Mouse (Mus musculus) cerebellum, postnatal 14 days (tissue): ENCODE measurements around the gene Cwc27.

Source experiments
- DNase-seq, 2 experiments: peaks; one replicate each; pipeline ENCODE4 v3.0.0; 2021; ENCODE audit warnings: mixed read lengths in 2 of 2

The Cwc27 gene

DNA sequence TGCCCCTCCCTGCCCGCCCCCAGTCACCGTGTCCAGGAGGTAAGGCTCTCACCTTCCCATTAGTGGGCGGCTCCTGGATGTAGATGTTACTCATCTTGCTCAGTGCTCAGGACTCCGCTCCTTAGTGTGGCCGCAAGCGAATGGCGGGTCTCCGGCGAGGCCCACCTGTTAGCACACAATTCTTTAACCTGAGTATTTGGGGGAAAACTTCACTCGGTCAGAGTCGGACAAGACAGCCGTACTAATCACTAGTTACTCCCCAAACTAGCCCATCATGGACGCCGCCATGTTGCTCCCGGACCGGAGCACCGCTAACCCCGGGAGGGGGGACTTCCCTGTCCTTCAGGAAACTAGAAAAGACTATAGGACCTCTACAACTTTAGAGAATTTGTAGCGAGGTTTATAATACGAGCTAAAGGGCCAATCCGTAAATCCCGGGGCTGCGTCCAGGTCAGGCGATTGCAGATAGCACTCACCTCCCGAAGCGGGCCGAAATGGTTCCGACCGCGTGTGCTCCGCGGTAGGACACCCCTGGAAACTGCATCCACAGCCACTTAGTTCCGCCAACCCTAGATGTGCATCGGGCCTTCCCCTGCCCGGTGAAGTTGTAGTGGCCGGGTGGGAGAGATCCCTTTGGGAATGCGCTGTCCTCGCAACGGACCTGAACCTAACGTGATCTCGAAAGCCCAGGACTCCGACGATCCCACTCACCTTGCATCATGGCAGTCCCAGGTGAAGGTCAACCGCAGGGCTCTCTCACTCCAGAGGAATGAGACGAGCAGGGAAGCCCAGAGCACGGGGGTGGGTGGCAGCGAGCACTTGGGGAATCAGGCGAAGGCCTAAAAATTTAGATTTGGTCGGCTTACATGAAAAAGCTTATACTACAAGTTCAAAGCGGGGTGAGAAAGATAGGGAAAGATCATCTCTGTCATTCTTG lies at the start of gene Cwc27:
Cwc27 (minus strand) TSS at position 508 of the 937 bp plus-strand sequence.
- DNase-seq: peak; percentile 85 to 89

DNA sequence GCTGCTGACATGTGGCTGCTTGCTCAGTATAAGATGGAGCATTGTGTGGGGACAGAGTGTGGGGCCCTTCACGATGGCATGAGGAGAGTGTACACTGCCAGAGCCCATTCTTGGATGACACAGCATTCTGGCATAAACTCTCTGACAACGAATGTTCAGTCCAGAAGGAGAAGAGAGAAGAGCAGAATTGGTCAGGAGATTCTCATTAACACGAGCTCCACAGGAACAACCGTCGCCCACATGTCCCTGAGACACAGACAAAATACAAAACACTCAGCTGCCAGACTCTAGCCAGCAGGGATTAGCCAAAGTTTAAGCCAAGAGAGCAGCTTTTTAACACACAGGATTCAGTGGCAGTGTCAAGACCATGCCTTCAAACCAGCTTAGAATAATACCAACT lies 49.8 kb upstream of the Cwc27 start:
- DNase-seq: peak; percentile 40 to 43

DNA sequence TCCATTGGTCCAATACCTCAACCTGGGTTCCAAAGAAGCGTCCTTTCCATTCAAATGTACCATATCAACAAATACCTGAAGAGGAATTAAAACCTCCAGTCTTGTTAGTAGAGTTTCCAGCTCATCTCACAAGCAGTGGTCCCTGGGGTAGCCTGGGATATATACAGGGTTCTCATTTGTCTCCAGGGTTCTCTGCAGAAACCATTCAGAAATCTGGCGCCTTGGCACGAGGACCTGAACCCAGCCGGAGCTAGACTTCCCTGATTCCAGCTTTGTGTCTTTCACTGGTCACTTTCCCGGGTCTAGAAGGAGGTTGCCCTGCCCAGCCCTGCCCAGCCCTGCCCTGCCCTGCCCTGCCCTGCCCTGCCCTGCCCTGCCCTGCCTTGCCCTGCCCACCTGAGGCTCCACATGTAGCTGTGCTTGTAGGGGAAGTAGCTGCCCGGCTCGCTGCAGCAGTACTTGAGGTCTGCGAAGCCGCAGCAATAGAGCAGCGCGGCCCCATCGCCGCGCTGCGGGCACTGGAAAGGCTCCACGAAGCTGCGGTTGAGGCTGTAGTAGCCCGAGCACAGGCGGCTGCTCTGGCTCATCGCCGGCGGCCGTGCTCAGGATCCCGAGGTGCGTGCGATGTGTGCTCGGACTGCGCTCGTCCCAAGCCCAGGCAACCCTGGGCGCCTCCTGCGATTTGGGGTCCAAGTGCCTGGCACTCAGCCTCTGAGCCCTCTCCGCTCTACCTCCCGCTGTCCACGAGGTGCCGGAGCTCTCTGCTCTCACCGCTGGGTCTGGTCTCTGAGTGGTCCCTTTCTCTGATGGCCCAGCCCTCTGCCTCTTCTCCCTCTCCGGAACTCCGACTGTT lies 46.4 kb upstream of the Cwc27 start, which contains the start of gene Shisal2b:
Shisal2b (minus strand) TSS at position 767 of the 853 bp plus-strand sequence.
- DNase-seq: peak; percentile 70 to 73

DNA sequence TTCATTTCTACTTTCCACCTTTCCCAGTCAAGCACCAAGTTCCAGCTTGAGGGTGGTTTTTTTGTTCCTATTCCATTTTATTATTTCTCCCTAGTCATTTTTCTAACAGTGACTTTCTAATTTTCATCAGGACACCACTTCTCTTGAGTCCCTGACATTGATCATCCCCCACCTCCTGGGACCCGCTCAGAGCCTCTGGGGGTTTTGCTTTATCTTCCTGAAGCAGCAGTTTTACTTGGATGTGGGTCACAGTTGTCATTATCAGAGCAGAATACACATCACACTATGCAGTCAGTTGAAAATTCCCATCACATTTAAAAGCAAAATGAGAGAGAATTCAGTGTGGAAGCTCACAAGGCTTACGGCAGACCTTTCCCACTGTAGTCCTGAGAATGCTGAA lies 36.7 kb upstream of the Cwc27 start:
- DNase-seq: no peak

DNA sequence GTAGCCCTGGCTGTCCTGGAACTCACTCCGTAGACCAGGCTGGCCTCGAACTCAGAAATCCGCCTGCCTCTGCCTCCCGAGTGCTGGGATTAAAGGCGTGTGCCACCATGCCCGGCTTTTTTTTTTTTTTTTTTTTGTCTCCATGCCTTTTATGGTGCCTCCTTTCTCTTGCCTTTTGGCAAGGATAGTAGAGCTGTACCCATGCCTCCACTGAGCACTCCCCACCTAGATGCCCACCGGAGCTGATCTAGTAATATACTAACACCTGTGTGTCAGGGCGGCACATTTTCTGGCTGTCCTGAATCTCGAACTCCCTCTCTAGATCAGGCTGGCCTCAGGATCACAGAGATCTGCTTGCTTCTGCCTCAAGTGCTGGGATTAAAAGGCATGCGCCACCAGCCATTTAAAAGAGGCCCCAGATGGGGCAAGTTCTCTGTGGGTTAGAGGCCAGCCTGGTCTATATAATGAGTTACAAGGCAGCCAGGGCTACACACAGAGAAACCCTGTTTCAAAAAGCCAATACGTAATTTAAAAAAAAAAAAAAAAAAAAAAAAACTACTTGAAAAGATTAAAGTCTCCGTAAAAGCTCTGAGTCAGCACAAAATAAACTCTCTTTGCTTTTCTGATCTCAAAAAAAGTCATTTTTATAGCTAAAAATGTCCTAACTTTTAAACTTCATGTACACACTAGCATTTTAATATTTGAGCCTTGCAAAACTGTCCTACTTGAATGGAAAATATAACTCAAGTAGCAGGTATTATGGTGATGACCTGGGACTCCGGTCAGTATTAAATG lies 26.6 kb upstream of the Cwc27 start:
- no peak for DNase-seq

DNA sequence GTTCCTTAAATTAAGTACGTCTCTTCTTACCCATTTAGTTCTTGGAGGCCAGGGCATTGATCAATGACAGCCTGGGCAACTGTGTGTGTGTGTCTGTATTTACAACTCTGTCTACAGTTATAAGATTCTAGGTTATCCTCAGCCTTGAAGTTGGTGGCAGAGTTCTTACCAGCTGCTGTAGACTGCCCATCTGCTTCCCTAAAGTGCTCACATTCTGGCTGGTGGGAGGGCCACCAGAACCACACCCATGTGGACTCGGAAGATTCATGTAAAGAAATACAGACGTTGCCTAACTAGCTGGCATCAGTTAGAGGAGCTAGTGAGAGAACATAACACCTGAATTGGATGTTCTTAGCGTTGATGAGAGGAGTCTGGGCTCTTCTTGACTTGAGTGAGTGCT lies 25.0 kb upstream of the Cwc27 start:
- DNase-seq: no peak

DNA sequence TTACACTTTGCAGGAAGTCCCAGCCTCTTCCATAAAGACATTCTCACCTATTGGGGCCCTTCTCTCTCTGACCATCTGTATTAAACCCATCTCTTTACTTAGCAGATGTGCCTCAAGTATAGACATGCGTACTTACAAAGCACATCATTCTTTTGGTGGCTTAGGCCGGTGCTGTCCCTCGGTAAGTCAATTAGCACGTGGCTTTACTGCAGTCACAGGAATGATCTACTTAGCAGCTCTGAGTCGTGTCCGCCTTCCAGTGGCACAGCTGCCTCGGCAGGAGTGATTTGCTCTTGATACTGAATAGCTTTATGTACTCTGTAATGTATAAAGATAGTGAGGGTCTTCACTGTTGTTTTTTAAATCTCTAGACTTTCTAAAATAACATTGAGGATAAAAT lies 20.7 kb upstream of the Cwc27 start:
- no peak for DNase-seq

DNA sequence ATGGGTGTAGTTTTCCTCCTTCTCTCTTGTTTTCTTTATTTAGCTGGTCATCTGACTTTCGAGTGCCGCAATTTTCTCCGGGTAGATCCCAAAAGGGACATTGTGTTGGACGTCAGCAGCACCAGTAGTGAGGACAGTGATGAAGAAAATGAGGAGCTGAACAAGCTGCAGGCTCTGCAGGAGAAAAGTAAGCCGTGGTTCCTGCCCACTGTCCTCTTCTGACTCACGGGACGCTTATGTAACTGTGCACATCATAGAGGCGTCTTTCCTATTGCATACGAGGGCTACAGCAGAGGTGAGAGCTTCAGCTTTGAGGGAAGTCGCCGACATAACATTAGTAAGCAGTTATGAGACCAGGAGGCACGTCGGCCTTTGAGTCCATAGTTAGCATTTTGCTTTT lies 15.9 kb upstream of the Cwc27 start:
- no peak for DNase-seq

DNA sequence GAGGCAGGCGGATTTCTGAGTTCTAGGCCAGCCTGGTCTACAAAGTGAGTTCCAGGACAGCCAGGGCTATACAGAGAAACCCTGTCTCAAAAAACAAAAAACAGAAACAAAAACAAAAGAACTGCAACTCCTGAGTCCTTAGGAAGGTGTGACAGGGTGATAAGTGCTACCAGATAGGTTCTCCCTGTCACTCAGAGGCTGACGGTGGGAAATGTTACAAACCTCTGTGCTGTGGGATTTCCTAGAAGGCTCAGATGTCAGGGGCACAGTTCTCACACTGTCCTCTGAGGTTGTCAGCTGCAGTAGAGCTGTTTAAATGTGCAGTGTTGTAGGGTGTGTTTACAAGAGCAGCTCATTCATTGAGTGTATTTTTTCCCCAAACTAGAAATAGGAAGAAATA lies 8.5 kb upstream of the Cwc27 start:
- no peak for DNase-seq

DNA sequence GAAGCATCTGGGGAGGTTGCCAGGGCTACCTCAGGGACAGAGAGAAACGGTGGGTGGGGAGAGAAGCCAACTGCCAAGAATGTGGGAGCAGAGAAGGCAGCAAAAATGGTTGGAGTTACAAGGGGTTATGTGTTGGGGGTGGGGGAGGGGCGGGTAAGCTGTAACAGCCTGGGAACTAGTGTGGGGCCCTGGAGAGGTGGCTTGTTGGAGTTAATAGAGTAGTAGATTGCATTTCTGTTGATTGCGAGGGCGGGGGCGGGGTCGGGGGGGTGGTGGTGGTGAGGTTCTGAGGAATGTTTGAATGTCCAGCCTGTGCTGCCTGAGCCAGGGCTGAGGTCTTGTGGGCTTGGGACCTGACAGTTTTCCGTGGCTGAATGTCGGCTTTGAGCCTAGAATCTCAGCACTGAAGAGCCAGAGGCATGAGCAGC lies 5.5 kb upstream of the Cwc27 start:
- DNase-seq: no peak

DNA sequence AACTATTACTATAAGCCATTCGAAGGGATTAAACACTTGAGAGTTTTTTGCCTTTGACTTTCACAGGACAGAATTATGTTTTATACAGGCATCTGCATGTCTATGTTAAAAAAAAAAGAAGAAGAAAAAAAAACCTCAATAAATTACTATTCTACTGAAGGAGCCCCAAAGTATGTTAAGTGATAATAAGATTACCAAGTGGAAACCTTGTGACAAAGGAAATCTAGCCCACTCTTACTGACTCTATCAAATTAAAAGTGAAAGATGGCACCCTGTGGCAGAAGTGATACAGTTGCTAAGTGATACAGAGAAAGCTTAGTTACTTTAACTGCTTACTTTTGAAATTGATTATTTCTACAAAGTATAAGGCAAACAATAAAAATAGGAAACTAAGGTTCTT lies 5.0 kb upstream of the Cwc27 start:
- DNase-seq: no peak

DNA sequence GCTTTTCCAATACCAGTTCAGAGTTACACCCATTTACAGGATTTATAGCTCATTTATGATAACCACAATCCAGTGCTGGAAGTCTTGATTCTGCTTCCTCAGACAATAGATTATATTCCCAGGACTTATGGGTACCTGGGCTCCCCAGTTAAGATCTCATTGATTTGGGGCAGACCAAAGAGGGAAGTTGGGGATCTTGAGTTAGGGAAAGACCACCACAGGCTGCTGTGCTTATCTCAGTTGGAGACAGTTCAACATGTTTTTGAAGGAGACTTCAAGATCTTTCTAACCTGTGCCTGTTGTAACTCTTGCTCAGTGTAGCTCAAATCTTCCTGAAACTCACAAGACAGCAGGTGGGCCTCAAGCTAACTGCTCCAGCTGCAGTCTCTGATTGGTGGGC lies 4.2 kb upstream of the Cwc27 start:
- DNase-seq: no peak

DNA sequence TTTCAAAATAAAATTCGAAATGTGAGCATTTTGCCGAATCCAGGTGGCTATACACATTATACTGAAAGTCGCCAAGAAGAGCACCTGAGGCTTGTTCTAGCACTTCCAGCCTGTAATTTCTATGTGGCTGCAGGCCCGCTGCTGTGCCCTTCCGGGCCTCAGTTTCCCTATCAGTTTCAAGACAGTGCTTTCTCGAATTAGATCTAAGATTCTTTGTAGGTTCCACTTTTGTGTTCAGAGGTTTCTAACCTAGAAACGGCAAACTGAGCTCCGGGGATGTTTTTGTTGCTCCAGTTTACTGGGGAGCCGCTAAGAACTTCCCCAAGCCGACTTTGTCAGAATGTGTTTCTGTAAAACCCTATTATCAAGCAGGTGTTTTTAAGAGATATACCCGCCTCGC lies 754 bp upstream of the Cwc27 start:
- DNase-seq: peak in 1 of 2 experiments; percentile 12

DNA sequence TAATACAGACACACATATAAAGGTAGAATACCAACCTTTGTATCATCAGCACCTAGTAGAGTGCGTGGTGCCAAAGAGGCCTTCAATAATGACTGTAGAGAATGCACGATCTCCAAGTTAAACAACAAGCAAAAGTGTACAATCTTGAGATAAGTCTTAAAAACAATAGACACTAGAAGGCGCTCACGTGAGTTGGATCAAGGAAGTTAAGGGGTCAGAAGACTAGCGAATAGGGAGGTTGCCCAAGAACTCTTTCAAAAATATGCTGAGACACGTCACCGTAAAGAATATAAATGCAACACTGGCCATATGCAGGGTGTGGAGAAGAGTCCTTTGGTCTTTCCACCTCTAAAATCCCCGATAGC lies 690 bp downstream of the Cwc27 start:
- no peak for DNase-seq

DNA sequence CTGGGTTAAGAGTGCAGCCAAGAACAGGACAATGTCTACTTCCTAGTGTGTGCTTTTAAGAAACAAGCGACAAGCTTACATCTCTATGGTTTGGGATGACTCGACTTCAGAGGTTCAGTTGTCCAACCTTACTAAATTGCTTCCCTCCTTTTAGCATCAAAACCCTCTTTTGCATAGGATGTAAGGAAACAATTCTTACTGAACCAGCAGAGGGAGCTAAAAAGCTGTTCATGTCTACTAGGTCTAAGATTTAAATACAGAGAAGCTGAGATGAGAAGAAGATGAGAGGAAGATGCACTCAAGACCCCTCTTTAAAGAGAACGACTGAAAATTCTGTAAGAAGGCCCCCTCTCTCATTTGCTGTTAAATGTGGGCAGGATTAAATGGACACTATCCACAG lies 11.3 kb downstream of the Cwc27 start:
- peak; percentile 15 to 63 for DNase-seq

DNA sequence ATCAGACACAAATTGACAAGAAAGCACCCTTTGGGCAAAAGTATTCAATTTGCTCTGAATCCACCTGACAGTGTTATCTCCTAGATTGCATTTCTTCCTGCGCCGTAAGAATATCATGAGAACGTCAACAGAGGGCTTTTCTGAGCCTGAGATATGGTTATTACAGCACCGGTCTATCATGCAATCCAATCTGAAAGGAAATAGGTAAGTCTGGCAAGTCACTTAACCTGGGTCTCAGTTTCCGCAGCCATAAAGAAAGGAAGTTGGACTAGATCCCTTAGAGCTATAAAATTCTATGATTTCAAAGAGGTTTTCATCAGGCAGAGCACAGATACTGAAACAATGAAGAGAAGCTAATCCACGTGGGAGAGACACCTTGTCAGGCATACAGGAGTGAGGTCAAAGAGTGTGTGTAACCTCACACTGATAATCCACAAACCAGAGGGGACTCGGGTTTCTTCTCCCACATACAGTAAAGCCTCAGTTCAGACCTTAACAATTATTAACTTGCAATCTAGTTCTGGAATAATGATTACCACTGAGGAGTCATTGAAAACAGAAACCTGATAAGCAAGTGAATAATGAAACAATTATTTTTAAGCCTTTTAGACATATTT lies 17.3 kb downstream of the Cwc27 start:
- no peak for DNase-seq

DNA sequence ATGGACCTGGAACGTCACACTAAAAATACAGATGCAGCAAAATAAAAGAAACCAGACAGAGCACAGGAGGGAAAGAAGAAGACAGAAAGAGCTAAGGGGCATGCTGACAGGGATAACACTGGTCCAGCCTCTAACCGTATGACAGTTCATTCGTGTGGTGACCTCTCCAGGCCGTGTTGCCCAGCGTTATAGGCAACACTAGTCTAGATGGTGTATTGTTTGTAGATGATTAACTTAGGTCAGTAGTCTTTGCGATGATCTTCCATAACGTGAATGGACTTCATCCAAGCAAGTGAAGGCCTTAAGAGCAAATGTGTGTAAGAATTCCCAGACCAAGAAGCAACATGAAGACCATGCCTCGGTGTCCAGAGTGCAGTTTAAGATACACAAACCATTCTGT lies 17.9 kb downstream of the Cwc27 start:
- DNase-seq: no peak

DNA sequence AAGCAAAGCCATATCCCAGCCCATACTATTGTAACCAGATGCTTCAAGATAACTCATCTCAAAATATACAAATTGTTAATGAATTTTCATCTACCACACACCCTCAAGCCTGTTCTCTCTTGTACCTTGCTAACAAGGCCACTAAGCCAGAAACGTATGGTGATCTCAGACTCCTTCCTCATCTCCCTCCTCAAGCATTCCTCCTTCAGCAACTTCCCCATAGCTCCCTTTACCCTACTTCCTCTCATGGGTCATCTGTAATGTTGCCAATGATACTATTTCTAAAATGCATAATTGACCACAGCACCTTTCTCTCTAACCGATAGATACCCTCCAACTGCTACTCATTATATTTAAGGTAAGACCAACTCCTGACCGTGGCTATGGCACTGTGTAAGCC lies 22.5 kb downstream of the Cwc27 start:
- DNase-seq: no peak

DNA sequence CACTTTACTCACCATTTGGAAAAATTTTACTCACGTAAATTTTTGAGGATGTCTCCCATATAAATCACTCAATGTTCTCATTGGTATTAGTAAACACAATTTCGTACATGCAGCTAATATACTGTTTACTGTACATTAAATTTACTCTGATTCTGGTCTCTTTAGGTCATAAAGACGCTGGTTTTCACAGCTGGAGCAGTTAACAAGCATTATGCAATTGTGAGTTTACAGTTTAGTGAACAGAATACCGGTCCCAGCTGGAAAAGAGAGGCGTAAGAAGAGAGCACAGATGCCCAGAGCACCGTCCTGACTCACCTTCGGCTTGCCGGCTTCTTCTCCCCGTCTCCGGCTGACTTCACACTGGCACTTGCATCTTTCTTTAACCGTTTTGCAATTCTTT lies 24.8 kb downstream of the Cwc27 start, which contains the start of gene Srek1ip1:
Srek1ip1 (plus strand) TSS at position 301 of the 400 bp plus-strand sequence.
- no peak for DNase-seq

DNA sequence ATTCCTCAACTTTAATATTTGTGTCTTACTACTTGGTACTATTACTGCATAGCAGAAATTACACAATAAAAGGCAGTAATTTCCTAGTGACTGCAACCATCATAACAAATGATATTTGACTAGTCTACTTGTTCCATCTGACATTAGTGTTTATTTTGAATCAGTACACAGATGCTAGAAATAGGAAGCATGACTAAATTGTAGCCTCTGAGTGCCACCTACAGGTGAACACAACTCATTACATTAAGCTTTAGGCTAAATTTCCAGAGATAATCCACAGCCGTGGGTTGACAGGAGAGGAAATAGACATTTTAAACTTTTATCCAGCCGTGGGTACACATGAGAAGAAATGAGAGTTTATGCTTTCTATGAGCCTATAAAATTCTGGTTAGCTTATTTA lies 27.3 kb downstream of the Cwc27 start:
- peak; percentile 61 to 73 for DNase-seq

DNA sequence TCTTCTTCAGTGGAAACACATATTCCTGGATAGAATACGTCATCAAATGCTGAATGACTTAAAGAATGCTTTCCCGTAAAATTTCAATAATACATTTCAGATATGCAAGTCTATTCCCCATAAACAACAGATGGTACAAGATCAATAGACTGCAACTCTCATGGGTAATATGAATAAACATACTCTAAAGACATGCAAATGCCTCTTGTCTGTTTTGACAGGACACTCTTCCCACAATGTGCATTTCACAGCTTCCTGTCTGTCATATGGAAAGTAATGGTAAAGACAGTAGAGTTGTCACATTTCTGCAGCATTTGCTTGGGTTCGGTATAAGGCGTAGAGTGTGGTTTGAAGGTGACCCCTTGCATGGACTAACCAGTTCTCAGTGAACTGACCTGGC lies 29.7 kb downstream of the Cwc27 start:
- no peak for DNase-seq

DNA sequence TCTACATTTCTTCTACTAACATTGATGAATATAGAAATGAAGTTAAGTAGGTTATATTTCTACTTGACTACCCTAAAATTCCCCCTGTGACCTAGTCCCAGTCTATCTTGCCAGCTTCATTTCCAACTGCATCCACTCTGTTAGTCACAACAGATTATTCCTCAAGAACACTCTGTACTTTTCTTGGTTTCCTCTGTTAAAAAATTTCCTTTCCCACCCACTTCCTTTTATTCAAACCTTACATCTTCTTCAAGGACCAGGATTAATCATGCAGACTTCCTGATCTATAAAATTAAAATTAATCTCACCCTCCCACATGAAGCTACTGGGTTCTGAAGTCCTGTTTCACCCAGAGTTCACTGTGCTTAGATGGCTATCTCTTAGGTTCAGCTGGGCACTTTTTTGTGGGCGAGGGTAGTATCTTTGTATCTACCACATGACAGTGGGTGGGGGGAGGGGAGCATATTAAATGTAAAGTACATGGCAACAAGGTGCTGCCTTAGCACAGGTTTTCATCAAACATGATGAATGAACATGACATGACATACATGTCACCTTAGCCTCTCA lies 37.8 kb downstream of the Cwc27 start:
- DNase-seq: no peak
